Mouse (Mus musculus): ENCODE results near the gene Irf1.

DNA sequence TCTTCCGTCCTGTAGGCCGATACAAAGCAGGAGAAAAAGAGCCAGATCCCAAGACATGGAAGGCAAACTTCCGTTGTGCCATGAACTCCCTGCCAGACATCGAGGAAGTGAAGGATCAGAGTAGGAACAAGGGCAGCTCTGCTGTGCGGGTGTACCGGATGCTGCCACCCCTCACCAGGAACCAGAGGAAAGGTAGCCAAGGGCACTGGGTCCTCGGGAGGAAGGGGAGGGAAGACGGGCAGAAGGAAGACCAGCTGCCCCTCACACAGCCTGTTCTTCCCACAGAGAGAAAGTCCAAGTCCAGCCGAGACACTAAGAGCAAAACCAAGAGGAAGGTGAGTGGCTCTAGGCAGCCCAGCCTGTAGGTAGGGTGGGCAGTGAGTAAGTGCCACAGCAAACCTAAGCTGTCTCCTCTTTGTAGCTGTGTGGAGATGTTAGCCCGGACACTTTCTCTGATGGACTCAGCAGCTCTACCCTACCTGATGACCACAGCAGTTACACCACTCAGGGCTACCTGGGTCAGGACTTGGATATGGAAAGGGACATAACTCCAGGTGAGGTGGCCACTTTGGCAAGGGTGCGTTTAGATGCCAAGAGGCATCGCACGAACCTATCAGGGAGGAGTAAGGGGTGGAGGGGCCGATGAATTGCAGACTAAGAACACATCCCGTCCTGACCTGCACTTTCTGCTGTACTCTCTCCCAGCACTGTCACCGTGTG lies 4.0 kb downstream of the Irf1 start:
- TF ChIP-seq ETS1 (conservative IDR thresholded peaks at IDR 0.05; ENCODE audit: low read depth, low read length) (no peak), CTCF (conservative IDR thresholded peaks at IDR 0.05 in 1 of 2, IDR thresholded peaks at IDR 0.05 in 1 of 2; ENCODE audit: low read depth in 2 of 2, low read length in 2 of 2) (no peak)
